Mouse (Mus musculus) left cerebral cortex, postnatal 25 days (tissue): Measurements from ENCODE around the gene Iqub. TPM values are rescaled to one million over a fixed set of nuclear protein-coding genes. Genes with fewer than 3 reads are reported as not detected.

Source experiments
- DNase-seq, 2 experiments: peaks; one replicate each; pipeline ENCODE4 v3.0.0; 2022; ENCODE audit warnings: low spot score in 2 of 2, mixed read lengths in 1 of 2
- intact Hi-C: fragments of 180-260 bp; cut with DNase I; formaldehyde crosslinking; loops from one replicate; pipeline ENCODE4 v1.15.1; 2025
- total RNA-seq, 2 experiments: library from RNA; stranded (reverse); gene quantifications; 2 replicates each; pipeline ENCODE4 v1.2.3; 2021

Gene Iqub
- total RNA-seq, 2 experiments from 2014 or later, result 1.7 to 2.0 TPM

- DNase-seq, result peak in 1 of 2 experiments; percentile 31
- intact Hi-C loops, result no loop called here
These were observed 24.5 kb downstream of the Iqub start for GRCm38 (mm10) chr6:24490341-24490740.

GRCm38 (mm10) chr6:24486530-24486929 lies 28.3 kb downstream of the Iqub start:
- DNase-seq, result no peak
- intact Hi-C loops, result loop anchor here (5.0 kb wide), 1 partner anchor 36 kb away; no protein-coding TSS in a partner anchor

- DNase-seq, result peak; percentile 20 to 72
- intact Hi-C loops, result loop anchor here (5.0 kb wide), 1 partner anchor 53 kb away; no protein-coding TSS in a partner anchor
These were observed 44.2 kb downstream of the Iqub start for GRCm38 (mm10) chr6:24470571-24471132.

- intact Hi-C loops, result loop anchor here (5.0 kb wide), 1 partner anchor 53 kb away; no protein-coding TSS in a partner anchor
- peak in 1 of 2 experiments; percentile 79 for DNase-seq
These were observed 44.7 kb downstream of the Iqub start for GRCm38 (mm10) chr6:24470135-24470534.

GRCm38 (mm10) chr6:24456097-24456496 lies 58.8 kb downstream of the Iqub start:
- intact Hi-C loops, result no loop called here
- DNase-seq, result peak; percentile 76 to 92

GRCm38 (mm10) chr6:24451026-24451821 lies 63.6 kb downstream of the Iqub start:
- intact Hi-C loops, result no loop called here
- no peak for DNase-seq

GRCm38 (mm10) chr6:24450241-24450640 lies 64.6 kb downstream of the Iqub start:
- intact Hi-C loops, result no loop called here

GRCm38 (mm10) chr6:24416056-24416455 lies 98.8 kb downstream of the Iqub start:
- DNase-seq, result peak in 1 of 2 experiments; percentile 84
- intact Hi-C loops, result loop anchor here (5.0 kb wide), 3 partner anchors 56 to 709 kb away; no protein-coding TSS in a partner anchor

More at GRCm38 (mm10) chr6:24450241-24450640, 64.6 kb downstream of the Iqub start:
- DNase-seq, result no peak

GRCm38 (mm10) chr6:24415500-24415899 lies 99.4 kb downstream of the Iqub start:
- DNase-seq, result peak in 1 of 2 experiments; percentile 53
- intact Hi-C loops, result loop anchor here (5.0 kb wide), 3 partner anchors 57 to 708 kb away; no protein-coding TSS in a partner anchor

GRCm38 (mm10) chr6:24408573-24409427 lies 106.1 kb downstream of the Iqub start:
- intact Hi-C loops, result no loop called here

GRCm38 (mm10) chr6:24407743-24408142 lies 107.1 kb downstream of the Iqub start:
- intact Hi-C loops, result no loop called here
- peak in 1 of 2 experiments; percentile 56 for DNase-seq

More at GRCm38 (mm10) chr6:24408573-24409427, 106.1 kb downstream of the Iqub start:
- DNase-seq, result peak; percentile 47 to 92

GRCm38 (mm10) chr6:24397237-24397647 lies 117.6 kb downstream of the Iqub start:
- intact Hi-C loops, result no loop called here
- DNase-seq, result peak in 1 of 2 experiments; percentile 70

Other genes starting within 250 kb of the Iqub start
- 100 to 1,000 TPM; 271 to 274 TPM for gene Ndufa5, start 12.9 kb upstream of the Iqub start, total RNA-seq
- not detected for gene Asb15, start 13.1 kb upstream of the Iqub start, total RNA-seq
- gene Lmod2, start 82.7 kb upstream of the Iqub start, total RNA-seq, result not detected
- 100 to 1,000 TPM; 108 to 126 TPM for gene Wasl, start 149.9 kb upstream of the Iqub start, total RNA-seq
- not detected for gene Hyal6, start 218.2 kb upstream of the Iqub start, total RNA-seq
- gene Hyal4, start 233.3 kb upstream of the Iqub start, total RNA-seq, result not detected